ENCODE assay signal across 8 mouse cellular contexts in genomic region chr11:20455085-20455864, GRCm38 (mm10).
DNase-seq lines count a peak whose midpoint lies in the region; ATAC-seq and TF ChIP-seq lines count a peak whose summit lies in the region.

No protein-coding gene starts in this region.

- no peak overlapping the region for H3K27ac ChIP-seq in embryonic fibroblast, embryonic 13.5 days (ENCODE audit: insufficient read depth, low read length)
- peak overlapping the region; percentile 47 for H3K27ac ChIP-seq in heart, embryonic 10.5 days
- no peak overlapping the region for H3K27ac ChIP-seq in kidney, embryonic 14.5 days (ENCODE audit: low read depth, low read length)
- no peak overlapping the region for H3K27ac ChIP-seq in liver, embryonic 11.5 days (ENCODE audit: low read depth, low read length)

- H3K27me3 ChIP-seq in C2C12 (ENCODE audit: control insufficient read depth, insufficient read depth, insufficient read length): no peaks in the 10 kb centered on the region
- peaks cover 9% of the 10 kb centered on the region; the same call in 1 of the 2 replicates for H3K27me3 ChIP-seq in heart, embryonic 10.5 days (ENCODE audit: insufficient read depth, poor library complexity, severe bottlenecking)
- H3K27me3 ChIP-seq in kidney, embryonic 14.5 days (ENCODE audit: control insufficient read depth, insufficient read depth, low read length): no peaks in the 10 kb centered on the region
- H3K27me3 ChIP-seq in liver, embryonic 11.5 days (replicated peaks; ENCODE audit: control insufficient read depth, insufficient read depth, low read length): peaks cover 11% of the 10 kb centered on the region; the same call in 1 of the 2 replicates
- H3K27me3 ChIP-seq in splenic B cell, adult 2 months (ENCODE audit: control insufficient read depth, insufficient read depth, low read length, poor library complexity, severe bottlenecking): no peaks in the 10 kb centered on the region

- H3K4me2 ChIP-seq in kidney, embryonic 14.5 days (replicated peaks; ENCODE audit: low read depth, low read length): peak overlapping the region; percentile 94
- peak overlapping the region; percentile 96 for H3K4me2 ChIP-seq in liver, embryonic 11.5 days

- no peaks in the 10 kb centered on the region for H3K4me1 ChIP-seq in embryonic fibroblast, embryonic 13.5 days (ENCODE audit: control insufficient read depth, insufficient read depth, low read length)
- H3K4me1 ChIP-seq in heart, embryonic 10.5 days: peaks cover 8% of the 10 kb centered on the region
- H3K4me1 ChIP-seq in kidney, embryonic 14.5 days (ENCODE audit: control insufficient read depth, insufficient read depth, low read length): no peaks in the 10 kb centered on the region
- no peaks in the 10 kb centered on the region; the same call in 1 of the 2 replicates for H3K4me1 ChIP-seq in liver, embryonic 11.5 days (replicated peaks; ENCODE audit: control insufficient read depth, insufficient read depth, low read length)

- no peaks in the 10 kb centered on the region for H3K79me2 ChIP-seq in C2C12 (ENCODE audit: control insufficient read depth, insufficient read depth)

- ATAC-seq in kidney, embryonic 14.5 days (ENCODE audit: low FRiP score, low TSS enrichment): peak; percentile 80
- peak; percentile 82 for ATAC-seq in liver, embryonic 11.5 days (replicated peaks; ENCODE audit: low FRiP score)

- under 1% methylated on average over 35 of the region's 35 CpGs for WGBS in heart, embryonic 10.5 days
- under 1% methylated on average over 35 of the region's 35 CpGs for WGBS in kidney, embryonic 14.5 days
- under 1% methylated on average over 35 of the region's 35 CpGs for WGBS in liver, embryonic 11.5 days

- DNase-seq in brain, adult 2 months (ENCODE audit: low read depth, low spot score): peak; percentile 86
- DNase-seq in heart, embryonic 10.5 days (ENCODE audit: low spot score): peak; percentile 94
- DNase-seq in liver, embryonic 11.5 days (ENCODE audit: low spot score): peak; percentile 93
- peak; percentile 90 for DNase-seq in naive thymus-derived CD4-positive, alpha-beta T cell, adult 2 months (ENCODE audit: low read depth)
- peak; percentile 87 for DNase-seq in splenic B cell, adult 2 months (ENCODE audit: low read depth, low spot score)

- peak overlapping the region; percentile 50 for H3K9ac ChIP-seq in kidney, embryonic 14.5 days (ENCODE audit: low read depth, low read length)
- peak overlapping the region; percentile 26 for H3K9ac ChIP-seq in liver, embryonic 11.5 days (ENCODE audit: low read depth, low read length)

- H3K79me3 ChIP-seq in C2C12 (ENCODE audit: low read depth): no peaks in the 10 kb centered on the region

- peak overlapping the region; percentile 47 for H3ac ChIP-seq in C2C12 (ENCODE audit: control insufficient read depth, insufficient read length, low read depth)

- no peaks in the 10 kb centered on the region for H3K36me3 ChIP-seq in C2C12 (ENCODE audit: control insufficient read depth, insufficient read depth)
- H3K36me3 ChIP-seq in heart, embryonic 10.5 days: no peaks in the 10 kb centered on the region
- H3K36me3 ChIP-seq in kidney, embryonic 14.5 days (ENCODE audit: control insufficient read depth, insufficient read depth, low read length): no peaks in the 10 kb centered on the region
- H3K36me3 ChIP-seq in liver, embryonic 11.5 days (ENCODE audit: control insufficient read depth, insufficient read depth, low read length): no peaks in the 10 kb centered on the region
- H3K36me3 ChIP-seq in splenic B cell, adult 2 months (ENCODE audit: control insufficient read depth, insufficient read depth, low read length, poor library complexity, severe bottlenecking): no peaks in the 10 kb centered on the region

- peak overlapping the region; percentile 48 for H3K4me3 ChIP-seq in C2C12 (ENCODE audit: insufficient read depth, poor library complexity, severe bottlenecking)
- peak overlapping the region; percentile 52 for H3K4me3 ChIP-seq in embryonic fibroblast, embryonic 13.5 days (ENCODE audit: insufficient read depth, low read length)
- peak overlapping the region; percentile 69 for H3K4me3 ChIP-seq in heart, embryonic 10.5 days
- H3K4me3 ChIP-seq in kidney, embryonic 14.5 days (ENCODE audit: low read length): peak overlapping the region; percentile 58
- peak overlapping the region; percentile 65 for H3K4me3 ChIP-seq in liver, embryonic 11.5 days (ENCODE audit: low read depth, low read length)

- TF ChIP-seq POLR2A in embryonic fibroblast, embryonic 13.5 days (IDR thresholded peaks at IDR 0.05; ENCODE audit: low read depth, low read length): 0 out of 2 replicates have a peak, but pooled peaks have one; percentile 6

- H3K9me3 ChIP-seq in heart, embryonic 10.5 days: no peaks in the 10 kb centered on the region
- no peaks in the 10 kb centered on the region for H3K9me3 ChIP-seq in kidney, embryonic 14.5 days (ENCODE audit: control insufficient read depth, low read length)
- H3K9me3 ChIP-seq in liver, embryonic 11.5 days (ENCODE audit: control insufficient read depth, low read length): no peaks in the 10 kb centered on the region

- TF ChIP-seq CTCF in C2C12 (IDR thresholded peaks at IDR 0.05; ENCODE audit: control insufficient read depth, insufficient read depth, insufficient read length): peak; percentile 98
- peak; percentile 98 for TF ChIP-seq CTCF in embryonic fibroblast, embryonic 13.5 days (IDR thresholded peaks at IDR 0.05; ENCODE audit: borderline replicate concordance, insufficient read depth, low read length)

TF ChIP-seq in C2C12, 6 proteins besides CTCF, POLR2A, EP300 and RAD21:
- TF ChIP-seq MAX (IDR thresholded peaks at IDR 0.05) (peak; percentile 39), USF1 (IDR thresholded peaks at IDR 0.05; ENCODE audit: low read depth) (no peak)
TF ChIP-seq in C2C12: peak in this region for 1.
